Mouse (Mus musculus) forebrain, embryonic 16.5 days (tissue): ENCODE data around the gene Eea1. TPM values are rescaled to one million over a fixed set of nuclear protein-coding genes. Genes with fewer than 3 reads are reported as not detected.

ENCODE experiments used
- ATAC-seq: fragments of 200-750 bp; cut with Nextera tagmentation; 2 replicates; pipeline ENCODE4 v1.8.0; 2017; ENCODE audit warnings: mild to moderate bottlenecking, moderate library complexity
- H3K27ac ChIP-seq: fragments of 300-500 bp; sonication (generic); 2 replicates; pipeline ENCODE4 v1.5.1; 2014; ENCODE audit warnings: low read length, control low read depth
- H3K27me3 ChIP-seq: fragments of 300-500 bp; sonication (generic); replicated peaks from 2 replicates; pipeline ENCODE4 v1.6.1; 2014; ENCODE audit warnings: low read length; ENCODE audit not compliant: control insufficient read depth, insufficient read depth
- H3K36me3 ChIP-seq: fragments of 300-500 bp; sonication (generic); 2 replicates; pipeline ENCODE4 v1.6.1; 2014; ENCODE audit not compliant: control insufficient read depth, insufficient read depth
- H3K4me1 ChIP-seq: fragments of 300-500 bp; sonication (generic); replicated peaks from 2 replicates; pipeline ENCODE4 v1.6.1; 2014; ENCODE audit warnings: low read length; ENCODE audit not compliant: control insufficient read depth, insufficient read depth
- H3K4me2 ChIP-seq: fragments of 300-500 bp; sonication (generic); 2 replicates; pipeline ENCODE4 v1.6.1; 2014; ENCODE audit warnings: mild to moderate bottlenecking, low read length, control low read depth
- H3K4me3 ChIP-seq: fragments of 300-500 bp; sonication (generic); replicated peaks from 2 replicates; pipeline ENCODE4 v1.5.1; 2014; ENCODE audit warnings: mild to moderate bottlenecking, low read length, control low read depth
- H3K9ac ChIP-seq: fragments of 300-500 bp; sonication (generic); replicated peaks from 2 replicates; pipeline ENCODE4 v1.6.1; 2014; ENCODE audit warnings: low read depth, low read length, control low read depth
- H3K9me3 ChIP-seq: fragments of 300-500 bp; sonication (generic); 2 replicates; pipeline ENCODE4 v1.6.1; 2016; ENCODE audit warnings: low read length; ENCODE audit not compliant: control insufficient read depth
- WGBS: fragments of 180-500 bp; shearing (Covaris S2); extraction: QIAGEN DNeasy Blood & Tissue Kit; methylation state at CpG from one replicate; pipeline ENCODE4 v1.1.7; 2014; 5-methylcytosine and 5-hydroxymethylcytosine counted together
- polyA plus RNA-seq: library from polyadenylated mRNA; unstranded; fragments of >200 nt; fragmentation: Nextera tagmentation; extraction: Ambion mirVana; gene quantifications from 2 replicates; pipeline ENCODE4 v1.2.1, GENCODE M21; 2015

The Eea1 gene
- 15.8 and 16.6 TPM in 2 replicates for polyA plus RNA-seq

GRCm38 (mm10) chr10:95940046-95940900, at the start of gene Eea1:
Gene Eea1, plus strand, starts transcription at chr10:95940650.
- peak within 1 kb of the TSS; percentile 96 for H3K4me3 ChIP-seq
- peak; percentile 97 for ATAC-seq
- no peaks in the 10 kb centered on the region for H3K36me3 ChIP-seq
- peak within 1 kb of the TSS; percentile 77 for H3K27ac ChIP-seq
- H3K4me1 ChIP-seq: peaks cover 13% of the 10 kb centered on the region
- H3K27me3 ChIP-seq: no peaks in the 10 kb centered on the region
- no peaks in the 10 kb centered on the region for H3K9me3 ChIP-seq
- peak within 1 kb of the TSS; percentile 88 for H3K9ac ChIP-seq
- H3K4me2 ChIP-seq: peak within 1 kb of the TSS; percentile 84
- under 1% methylated on average over 59 of the region's 59 CpGs for WGBS

DNA sequence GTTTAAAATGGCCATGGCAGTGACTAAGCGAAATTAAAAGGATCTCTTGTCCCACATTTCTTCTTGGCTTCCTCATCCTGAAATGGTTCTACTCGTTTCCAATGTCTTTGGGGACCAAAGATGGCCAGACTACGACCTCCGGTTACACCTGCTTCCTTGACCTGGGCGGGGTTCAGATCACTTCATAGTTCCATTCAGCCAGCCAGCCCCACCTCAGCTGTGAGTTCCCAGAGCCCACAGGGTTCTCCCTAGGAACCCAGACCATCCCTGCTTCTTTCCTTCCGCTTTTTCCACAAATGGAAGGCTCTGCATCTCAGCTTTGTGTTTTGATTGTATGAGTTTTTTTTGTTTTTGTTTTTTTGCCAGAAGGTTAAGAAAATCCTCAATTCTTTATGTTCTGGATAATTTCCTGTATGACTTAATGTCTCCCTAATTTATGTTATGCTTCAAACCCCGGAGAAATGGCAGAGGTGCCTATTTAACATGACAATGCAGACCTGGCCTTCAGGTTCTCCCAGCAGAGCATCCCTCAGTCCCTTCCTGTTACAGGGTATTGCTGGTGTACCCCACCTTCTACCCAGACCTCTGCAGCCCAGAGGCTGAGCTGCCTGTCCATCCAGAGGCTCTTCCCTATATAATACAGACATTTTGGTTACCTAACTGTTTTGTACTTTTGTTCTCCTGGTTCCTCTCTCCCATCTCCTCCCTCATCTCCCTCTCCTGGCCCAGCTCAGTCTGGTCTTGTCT, 49.1 kb upstream of the Eea1 start:
- WGBS: 81% methylated on average over 7 of the region's 7 CpGs
- no peak overlapping the region for H3K4me2 ChIP-seq
- peaks cover 8% of the 10 kb centered on the region; the same call in 1 of the 2 replicates for H3K4me1 ChIP-seq
- no peak for ATAC-seq
- H3K9me3 ChIP-seq: no peaks in the 10 kb centered on the region
- no peak overlapping the region for H3K9ac ChIP-seq
- H3K36me3 ChIP-seq: no peaks in the 10 kb centered on the region
- H3K27ac ChIP-seq: no peak overlapping the region
- H3K27me3 ChIP-seq: no peaks in the 10 kb centered on the region
- no peak overlapping the region for H3K4me3 ChIP-seq

- H3K27me3 ChIP-seq: no peaks in the 10 kb centered on the region
- H3K4me1 ChIP-seq: peaks cover 8% of the 10 kb centered on the region; the same call in 1 of the 2 replicates
- no peak overlapping the region for H3K27ac ChIP-seq
- H3K9ac ChIP-seq: no peak overlapping the region
- no peak overlapping the region for H3K4me3 ChIP-seq
- no peak for ATAC-seq
- no peak overlapping the region for H3K4me2 ChIP-seq
- 77% methylated on average over 9 of the region's 9 CpGs for WGBS
- no peaks in the 10 kb centered on the region for H3K9me3 ChIP-seq
- no peaks in the 10 kb centered on the region for H3K36me3 ChIP-seq
Measured at GRCm38 (mm10) chr10:95892132-95892531, 48.3 kb upstream of the Eea1 start.

DNA sequence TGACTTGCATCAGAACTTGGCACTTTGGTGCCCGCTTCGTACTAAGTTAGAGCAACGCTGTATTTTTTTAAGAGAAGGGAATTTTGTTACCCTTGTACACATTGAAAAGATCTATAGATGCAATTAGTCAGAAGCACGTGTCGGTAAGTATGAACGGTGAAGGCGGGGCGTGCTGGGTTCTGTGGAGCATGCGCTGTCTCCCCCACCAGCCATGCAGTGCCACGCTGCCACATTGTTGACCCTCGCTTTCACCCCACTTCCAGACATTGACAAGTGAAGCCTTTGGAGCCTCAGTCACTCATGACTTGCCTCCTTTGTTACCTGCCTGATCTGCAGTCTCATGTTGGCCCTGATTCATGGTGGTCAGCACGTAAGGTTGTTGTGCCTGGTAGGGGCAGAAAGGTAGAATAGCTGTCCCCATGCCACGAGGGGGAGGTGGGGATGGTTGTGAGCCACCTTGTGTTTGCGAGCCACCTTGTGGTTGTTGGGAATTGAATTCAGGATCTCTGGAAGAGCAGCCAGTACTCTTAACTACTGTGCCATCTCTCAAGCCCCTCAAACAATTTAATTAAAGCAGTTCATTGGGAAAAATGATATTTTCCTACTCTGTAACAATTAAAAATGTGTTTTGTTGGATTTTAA, 47.0 kb upstream of the Eea1 start:
- 89% methylated on average over 14 of the region's 14 CpGs for WGBS
- H3K9ac ChIP-seq: no peak overlapping the region

GRCm38 (mm10) chr10:95894036-95894855, 46.2 kb upstream of the Eea1 start:
- 42% methylated on average over 17 of the region's 17 CpGs for WGBS
- Histone ChIP-seq H3K4me1 (peaks cover 8% of the 10 kb centered on the region; the same call in 1 of the 2 replicates), H3K4me2 (peak overlapping the region; percentile 72), H3K9ac (peak overlapping the region; percentile 58), H3K9me3 (no peaks in the 10 kb centered on the region), H3K36me3 (no peaks in the 10 kb centered on the region), H3K27me3 (no peaks in the 10 kb centered on the region), H3K27ac (no peak overlapping the region), H3K4me3 (peak overlapping the region; percentile 42)
- peak; percentile 59 for ATAC-seq

More for the DNA sequence above, 47.0 kb upstream of the Eea1 start:
- Histone ChIP-seq H3K9me3 (no peaks in the 10 kb centered on the region), H3K27me3 (no peaks in the 10 kb centered on the region), H3K36me3 (no peaks in the 10 kb centered on the region), H3K4me2 (no peak overlapping the region), H3K4me3 (no peak overlapping the region), H3K4me1 (peaks cover 8% of the 10 kb centered on the region; the same call in 1 of the 2 replicates), H3K27ac (no peak overlapping the region)
- no peak for ATAC-seq

DNA sequence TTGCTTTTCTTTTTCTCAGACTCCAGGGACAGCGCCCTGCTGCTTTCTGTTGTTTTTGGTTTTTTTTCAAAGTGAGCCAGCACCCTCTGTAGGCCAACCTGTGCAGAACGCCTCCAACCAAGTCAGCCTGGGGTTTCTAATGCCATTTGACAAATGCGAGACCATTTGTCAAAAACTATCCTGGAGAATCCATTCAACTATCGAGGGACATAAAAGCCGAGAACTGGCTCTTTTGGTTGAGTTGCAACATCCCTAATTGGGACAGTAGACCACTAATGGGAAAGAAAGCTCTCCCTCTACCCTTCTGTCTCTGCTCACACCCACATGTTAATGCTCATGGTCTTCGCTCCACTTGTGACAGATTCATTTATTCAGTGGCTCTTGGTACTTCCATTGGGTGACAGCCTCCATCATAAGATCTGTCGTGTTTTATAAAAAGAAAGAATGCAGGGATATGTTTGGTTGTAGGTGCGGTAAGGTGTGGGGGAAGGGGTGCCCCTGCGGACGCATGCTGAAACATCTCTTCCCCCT, 45.5 kb upstream of the Eea1 start:
- Histone ChIP-seq H3K27me3 (no peaks in the 10 kb centered on the region), H3K9ac (peak overlapping the region; percentile 58)

GRCm38 (mm10) chr10:95898471-95899154, 41.8 kb upstream of the Eea1 start:
- WGBS: 69% methylated on average over 5 of the region's 5 CpGs

More for the DNA sequence above, 45.5 kb upstream of the Eea1 start:
- Histone ChIP-seq H3K36me3 (no peaks in the 10 kb centered on the region), H3K4me1 (peaks cover 8% of the 10 kb centered on the region; the same call in 1 of the 2 replicates), H3K9me3 (no peaks in the 10 kb centered on the region), H3K4me2 (peak overlapping the region; percentile 72), H3K27ac (no peak overlapping the region), H3K4me3 (peak overlapping the region; percentile 42)
- 41% methylated on average over 10 of the region's 10 CpGs for WGBS
- ATAC-seq: peak; percentile 91

GRCm38 (mm10) chr10:95904668-95905067, 35.8 kb upstream of the Eea1 start:
- H3K27me3 ChIP-seq: no peaks in the 10 kb centered on the region
- no peaks in the 10 kb centered on the region for H3K9me3 ChIP-seq
- no peak overlapping the region for H3K4me2 ChIP-seq
- no peak for ATAC-seq
- no peak overlapping the region for H3K27ac ChIP-seq
- H3K36me3 ChIP-seq: no peaks in the 10 kb centered on the region
- H3K9ac ChIP-seq: no peak overlapping the region
- no peaks in the 10 kb centered on the region for H3K4me1 ChIP-seq
- 86% methylated on average over 6 of the region's 6 CpGs for WGBS
- H3K4me3 ChIP-seq: no peak overlapping the region

More at GRCm38 (mm10) chr10:95898471-95899154, 41.8 kb upstream of the Eea1 start:
- Histone ChIP-seq H3K4me2 (no peak overlapping the region), H3K27me3 (no peaks in the 10 kb centered on the region), H3K4me3 (no peak overlapping the region), H3K36me3 (no peaks in the 10 kb centered on the region), H3K9ac (no peak overlapping the region), H3K9me3 (no peaks in the 10 kb centered on the region), H3K4me1 (peaks cover 8% of the 10 kb centered on the region; the same call in 1 of the 2 replicates), H3K27ac (no peak overlapping the region)
- no peak for ATAC-seq
